Mouse (Mus musculus): ENCODE measurements around the gene Slc30a5.
"Not testable (repeated sequence)": the region's sequence is repeated elsewhere in the genome, so short reads cannot be mapped to it uniquely, and the experiment has no call there.

Slc30a5 gene

DNA sequence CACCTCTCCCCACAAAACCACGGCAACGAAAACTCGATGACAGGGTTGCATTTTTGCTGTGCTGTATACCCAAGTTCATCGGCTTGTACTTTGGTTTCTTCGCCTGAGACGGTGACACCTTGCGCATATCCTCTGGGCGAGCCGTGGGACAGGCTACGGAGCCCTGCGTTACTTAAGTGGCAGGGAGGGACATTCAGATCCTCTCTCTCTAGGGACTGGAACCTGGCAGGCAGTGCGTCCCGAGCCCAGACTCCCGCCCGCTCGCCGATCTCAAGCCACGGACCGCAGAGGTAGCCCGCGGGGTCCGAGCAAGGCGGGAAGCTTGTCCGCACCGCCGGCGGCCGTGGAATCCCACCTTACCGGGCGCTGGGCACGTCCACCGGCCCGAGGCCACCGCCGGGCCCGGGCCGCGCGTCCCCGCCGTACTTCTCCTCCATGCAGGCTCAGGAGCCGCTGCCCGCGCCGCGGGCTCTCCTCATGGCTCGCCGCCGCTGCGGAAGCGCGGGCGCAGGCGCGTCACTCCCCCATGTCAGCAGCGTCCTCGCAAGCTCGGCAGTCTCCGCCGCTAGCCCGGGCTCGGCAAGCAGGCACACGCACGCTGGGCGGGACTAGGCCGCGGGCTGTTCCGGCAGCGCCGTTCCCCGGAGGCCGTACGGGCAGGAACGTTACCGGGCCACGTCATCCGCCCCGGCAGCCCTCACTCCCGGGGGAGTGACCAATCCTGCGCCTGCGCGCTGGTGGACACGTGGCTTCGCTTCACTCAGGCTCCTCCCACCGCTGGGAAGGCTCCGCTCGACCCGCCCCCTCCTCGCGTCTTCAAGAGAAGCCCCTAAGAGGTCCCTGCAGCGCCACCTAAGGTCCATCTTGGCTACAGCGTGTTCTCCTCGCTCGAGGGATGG lies at the start of gene Slc30a5:
Slc30a5 (minus strand) TSS at position 687 of the 899 bp plus-strand sequence.
- peak; percentile 99 for DNase-seq

DNA sequence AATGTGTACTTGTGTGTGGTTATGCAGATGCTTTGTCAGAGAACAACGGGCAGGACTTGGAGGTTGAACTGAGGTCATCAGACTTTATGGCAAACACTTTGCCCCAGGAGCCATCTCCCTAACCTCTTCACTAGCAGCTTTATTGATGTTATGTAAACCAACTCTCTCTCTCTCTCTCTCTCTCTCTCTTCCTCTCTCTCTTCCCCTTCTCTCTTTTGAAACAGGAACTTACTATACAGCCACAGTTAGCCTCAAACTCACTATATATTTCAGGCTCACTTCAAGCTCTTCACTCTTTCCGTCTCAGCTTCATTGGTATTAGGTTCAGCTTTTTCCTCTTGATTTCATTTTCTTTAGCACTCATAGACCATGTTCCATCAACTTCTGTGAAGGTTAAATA lies 48.7 kb upstream of the Slc30a5 start:
- DNase-seq = no peak

DNA sequence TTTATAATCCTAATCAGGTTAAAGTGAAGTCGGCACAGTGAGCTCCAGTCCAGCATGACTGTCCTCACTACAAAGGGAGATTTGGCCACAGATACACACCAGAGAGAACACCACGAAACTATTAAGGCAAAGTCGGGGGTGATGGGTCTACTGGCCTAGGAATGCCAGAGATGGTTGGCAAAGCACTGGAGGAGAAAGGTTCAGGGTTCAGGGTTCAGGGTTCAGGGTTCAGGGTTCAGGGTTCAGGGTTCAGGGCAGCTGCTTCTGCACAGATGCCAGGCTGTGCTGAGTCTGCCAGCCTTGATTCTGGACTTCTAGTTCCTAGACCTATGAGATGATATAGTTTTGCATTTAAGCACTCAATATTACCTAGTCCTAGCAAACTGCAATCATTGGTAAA lies 46.6 kb upstream of the Slc30a5 start:
- no peak for DNase-seq

DNA sequence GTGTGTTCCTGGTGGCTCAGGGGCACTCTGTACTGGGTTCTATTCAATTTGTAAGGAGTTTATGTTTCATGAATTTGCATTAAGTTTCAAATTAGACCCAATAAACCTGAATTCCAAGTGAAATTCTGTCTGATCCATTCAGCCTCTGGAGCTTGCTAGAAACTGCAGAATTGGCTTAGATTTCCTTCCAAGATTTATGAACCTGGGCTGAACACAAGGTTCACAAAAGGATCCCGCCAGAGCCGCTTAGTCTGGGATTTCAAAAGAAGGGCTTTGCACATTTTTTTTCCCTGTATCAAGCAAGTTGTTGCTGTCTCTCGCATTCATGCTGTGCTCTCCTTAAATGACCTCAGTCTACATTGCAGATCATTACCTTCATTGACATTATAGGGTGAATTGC lies 46.1 kb upstream of the Slc30a5 start:
- no peak for DNase-seq

DNA sequence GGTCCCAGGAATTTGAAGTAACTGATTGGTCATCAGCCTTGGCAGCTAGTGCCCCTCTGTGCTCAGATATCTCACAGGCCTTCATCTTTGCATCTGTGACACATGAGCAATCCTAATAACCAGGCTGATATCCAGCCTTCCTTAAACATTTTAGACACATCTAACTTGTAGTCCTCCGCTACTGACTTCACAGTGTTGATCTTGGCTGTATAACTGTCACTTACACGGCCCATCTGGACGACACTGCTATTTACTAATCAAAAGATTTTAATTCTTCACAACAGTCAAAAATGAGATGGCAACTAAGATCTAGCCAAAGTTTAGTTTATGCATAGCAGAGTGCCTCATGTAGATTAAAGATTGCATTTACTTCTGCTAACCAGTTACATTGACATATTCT lies 45.0 kb upstream of the Slc30a5 start:
- DNase-seq = no peak

DNA sequence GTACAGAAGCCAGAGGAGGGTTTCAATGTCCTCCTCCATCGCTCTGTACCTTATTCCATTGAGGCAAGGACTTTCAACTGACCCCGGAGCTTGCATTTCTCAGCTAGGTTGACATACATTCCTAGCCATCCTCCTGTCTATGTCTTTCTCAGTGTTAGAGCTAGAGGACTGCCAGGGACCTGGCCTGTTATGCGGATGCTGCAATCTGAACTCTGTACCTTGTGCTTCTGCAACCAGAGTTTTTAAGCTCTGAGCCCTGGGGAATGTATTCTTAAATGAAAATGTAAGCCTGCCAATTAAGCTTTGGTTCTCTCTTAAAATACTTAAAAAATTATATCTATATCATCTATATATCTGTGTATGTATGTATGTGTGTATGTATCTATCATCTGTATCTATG lies 44.5 kb upstream of the Slc30a5 start:
- no peak for DNase-seq

DNA sequence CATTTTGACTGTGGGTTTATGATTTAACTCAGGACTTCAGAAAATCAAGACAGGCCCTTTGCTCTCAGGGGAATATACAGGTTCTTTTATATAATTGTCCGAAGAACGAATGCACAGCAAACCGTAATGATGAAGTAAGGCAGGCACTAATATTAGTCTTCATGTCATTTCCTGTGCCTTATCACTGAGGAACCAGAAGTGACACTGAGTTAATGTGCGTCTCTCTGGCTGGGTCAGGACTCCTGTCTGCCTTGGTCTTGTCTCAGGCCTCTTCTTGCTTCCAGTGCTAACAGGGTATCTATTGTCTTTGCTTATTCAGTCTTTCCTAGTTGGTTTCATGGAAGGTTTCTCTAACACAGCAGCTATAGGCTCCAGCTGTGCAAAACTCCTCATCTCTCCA lies 41.9 kb upstream of the Slc30a5 start:
- no peak for DNase-seq

DNA sequence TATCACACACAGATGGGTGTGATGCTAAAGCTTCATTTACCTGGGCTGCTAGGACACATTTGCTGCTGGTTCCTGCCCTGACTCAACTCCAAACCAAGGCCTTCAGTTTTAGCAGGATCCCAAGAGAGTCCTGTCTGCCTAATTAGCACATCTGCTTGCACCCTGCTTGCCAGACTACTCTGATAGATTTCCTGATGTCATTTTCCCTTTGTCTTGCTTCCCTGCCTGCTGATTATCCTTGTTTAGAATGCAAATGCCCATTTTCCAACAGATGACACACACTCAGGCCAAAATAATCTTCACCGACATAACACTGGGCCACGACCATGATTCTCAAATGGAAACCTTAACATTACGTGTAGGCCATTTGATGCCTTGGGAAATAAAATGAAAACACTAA lies 41.4 kb upstream of the Slc30a5 start:
- no peak for DNase-seq

DNA sequence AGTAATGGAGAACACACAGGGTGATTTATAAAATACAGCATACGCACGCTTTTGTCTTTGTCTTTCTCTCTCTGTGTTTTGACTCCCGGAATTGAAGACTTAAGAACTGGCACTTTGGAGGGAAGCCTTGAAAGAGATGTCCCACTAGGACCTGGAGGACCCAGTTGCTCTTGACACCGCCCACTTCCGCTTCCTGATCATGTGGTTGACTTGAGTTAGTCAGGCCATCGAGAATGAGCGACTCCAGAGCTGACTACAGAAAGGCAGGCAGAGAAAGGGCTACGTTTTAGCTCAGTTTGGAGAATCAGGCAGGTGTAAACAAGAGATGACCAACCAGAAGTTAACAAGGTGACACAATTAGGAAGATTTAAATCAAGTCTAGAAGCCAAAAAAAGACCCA lies 40.3 kb upstream of the Slc30a5 start:
- no peak for DNase-seq

DNA sequence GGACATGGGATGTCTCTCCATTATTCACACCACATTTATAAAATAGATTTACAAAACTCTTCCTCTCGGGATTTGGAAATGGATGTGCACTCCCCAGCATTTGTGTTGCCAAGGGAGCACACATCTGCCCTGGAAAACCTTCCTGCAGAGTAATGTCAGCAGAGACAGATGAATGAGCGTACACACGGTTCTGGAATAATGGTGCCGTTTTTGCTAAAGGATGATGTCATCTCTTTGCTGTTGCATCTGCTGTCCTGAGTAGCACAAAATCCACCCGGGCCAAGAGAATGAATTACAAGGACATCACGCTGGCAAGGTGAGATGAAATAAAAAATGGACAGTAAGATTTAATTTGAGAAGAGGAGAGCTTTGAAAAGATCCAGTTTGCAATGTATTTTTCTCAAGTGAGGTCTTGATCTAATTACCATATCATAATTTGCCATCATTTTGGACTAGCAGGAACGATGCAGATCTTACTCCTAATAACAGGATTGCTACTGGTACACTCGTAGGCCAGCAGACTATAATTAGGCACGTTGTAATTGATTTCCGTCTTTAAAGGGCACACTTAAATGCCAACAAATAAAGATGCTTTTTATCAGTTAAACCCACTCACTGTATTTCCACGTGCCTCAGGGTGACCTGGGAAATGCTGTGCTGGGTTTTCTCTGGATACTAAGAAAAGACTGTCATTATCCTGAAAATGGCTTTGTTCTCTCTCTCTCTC lies 38.4 kb upstream of the Slc30a5 start:
- DNase-seq = no peak

DNA sequence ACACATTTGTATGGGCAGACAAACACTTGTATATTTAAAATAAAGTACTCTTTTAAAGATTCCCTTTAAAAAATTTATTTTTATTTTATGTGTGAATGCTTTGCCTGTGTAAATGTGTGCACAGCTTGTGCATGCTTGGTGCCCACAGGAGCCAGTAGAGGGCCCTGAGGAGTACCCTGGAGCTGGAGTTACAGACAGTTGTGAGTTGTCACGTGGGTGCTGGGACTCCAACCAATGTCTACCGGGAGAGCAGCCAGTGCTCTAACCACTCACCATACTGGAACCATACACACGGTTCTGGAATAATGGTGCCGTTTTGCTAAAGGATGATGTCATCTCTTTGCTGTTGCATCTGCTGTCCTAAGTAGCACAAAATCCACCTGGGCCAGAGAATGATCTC lies 36.6 kb upstream of the Slc30a5 start:
- no peak for DNase-seq

DNA sequence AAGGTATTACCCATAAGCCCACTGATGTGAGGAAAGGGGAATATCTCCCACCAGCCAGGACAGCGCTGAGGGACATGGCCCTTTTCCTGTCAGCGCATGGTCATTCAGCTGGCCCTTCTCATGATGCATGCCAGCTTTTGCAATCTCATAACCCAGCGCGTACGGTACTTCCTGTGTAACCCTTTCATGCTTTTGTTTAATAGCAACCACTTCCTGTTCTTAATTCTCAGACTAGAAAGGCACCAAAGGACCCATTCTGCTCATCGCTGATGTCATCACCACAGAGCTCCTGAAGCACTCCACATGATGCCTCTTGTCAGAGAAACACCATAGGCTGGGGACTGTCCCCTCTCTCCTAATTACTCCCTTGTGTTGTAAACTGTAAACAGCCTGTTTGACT lies 33.1 kb upstream of the Slc30a5 start:
- DNase-seq = no peak

DNA sequence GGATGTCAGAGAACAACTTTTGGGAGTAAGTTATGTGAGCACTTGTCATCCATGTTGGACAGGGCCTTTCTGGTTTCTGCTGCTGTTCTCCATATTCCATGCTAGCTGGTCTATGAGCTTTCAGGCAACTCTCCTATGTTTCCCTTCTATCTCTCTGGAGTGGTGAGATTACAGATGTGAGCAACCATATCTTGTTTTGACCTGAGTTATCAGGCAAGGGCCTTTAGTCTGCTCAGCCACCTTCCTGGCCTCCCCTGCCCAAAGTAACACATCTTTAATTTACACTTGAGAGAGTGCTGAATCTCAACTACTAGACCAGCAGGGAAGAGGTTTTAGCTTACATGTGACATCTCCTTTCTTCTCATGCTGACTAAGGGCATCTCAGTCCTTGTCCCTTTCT lies 32.5 kb upstream of the Slc30a5 start:
- no peak for DNase-seq

DNA sequence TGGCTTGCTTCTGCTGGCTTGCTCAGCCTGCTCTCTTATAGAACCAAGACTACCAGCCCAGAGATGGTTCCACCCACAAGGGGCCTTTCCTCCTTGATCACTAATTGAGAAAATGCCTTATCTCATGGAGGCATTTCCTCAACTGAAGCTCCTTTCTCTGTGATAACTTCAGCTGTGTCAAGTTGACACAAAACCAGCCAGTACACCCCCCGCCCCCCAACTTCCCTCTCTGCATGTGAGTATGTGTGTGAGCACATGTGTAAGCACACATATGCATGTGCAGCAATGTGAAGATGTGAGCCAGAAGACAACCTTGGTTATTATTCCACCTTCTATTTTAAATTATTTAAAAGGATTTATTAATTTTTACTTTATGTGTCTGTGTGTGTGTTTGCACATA lies 30.7 kb upstream of the Slc30a5 start:
- DNase-seq = not testable (repeated sequence)

DNA sequence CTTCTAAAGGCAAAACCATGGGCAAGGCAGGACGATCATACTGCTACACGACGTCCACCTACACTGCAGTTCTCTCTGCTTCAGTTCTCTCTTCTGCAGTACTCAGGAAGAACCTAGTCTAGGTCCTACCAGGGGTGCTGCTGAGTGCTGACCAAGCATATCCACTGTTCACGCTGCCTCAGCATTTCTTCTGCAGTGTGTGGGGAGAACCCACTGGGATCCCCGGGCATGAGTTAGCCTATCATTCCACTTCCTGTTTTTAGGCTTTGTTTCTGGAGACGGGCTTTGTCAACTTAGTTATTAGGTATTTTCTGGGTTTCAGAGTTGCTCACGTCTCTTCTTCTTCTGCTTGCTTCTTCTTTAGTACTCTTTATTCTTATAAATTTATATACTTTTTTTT lies 25.9 kb upstream of the Slc30a5 start:
- DNase-seq = no peak

DNA sequence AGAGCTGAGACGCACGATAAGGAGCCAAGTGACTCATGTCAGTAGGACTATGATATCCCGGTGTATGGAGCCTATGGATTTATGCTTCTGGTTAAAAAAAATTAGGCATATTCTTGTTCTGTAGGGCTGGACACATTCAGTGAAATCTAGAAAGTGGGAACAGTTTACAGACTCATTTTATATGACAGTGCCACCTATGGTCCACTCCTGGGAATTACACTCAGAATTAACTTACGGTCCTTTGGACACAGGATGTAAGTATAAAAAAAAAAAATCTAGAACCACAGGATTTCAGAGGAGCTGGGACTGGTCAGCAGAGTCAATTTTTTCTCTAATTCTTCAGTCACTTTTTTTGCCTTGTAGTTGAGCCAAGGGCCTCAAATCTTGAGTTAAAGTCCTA lies 20.9 kb upstream of the Slc30a5 start:
- peak; percentile 66 for DNase-seq

DNA sequence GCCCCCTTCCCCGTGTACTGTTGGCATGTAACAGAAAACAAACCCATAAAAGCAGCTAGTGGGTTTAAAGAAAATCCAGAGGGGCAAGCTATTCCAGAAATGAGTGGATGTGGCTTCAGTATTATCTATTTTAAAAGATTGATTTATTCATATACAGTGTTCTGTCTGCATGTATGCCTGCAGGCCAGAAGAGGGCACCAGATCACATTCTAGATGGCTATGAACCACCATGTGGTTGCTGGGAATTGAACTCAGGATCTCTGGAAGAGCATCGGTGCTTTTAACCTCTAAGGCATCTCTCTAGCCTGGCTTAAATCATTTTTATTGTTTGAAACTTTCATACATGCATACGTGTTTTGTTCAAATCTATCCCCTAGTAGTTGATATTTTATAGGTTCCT lies 19.9 kb upstream of the Slc30a5 start:
- DNase-seq = no peak

DNA sequence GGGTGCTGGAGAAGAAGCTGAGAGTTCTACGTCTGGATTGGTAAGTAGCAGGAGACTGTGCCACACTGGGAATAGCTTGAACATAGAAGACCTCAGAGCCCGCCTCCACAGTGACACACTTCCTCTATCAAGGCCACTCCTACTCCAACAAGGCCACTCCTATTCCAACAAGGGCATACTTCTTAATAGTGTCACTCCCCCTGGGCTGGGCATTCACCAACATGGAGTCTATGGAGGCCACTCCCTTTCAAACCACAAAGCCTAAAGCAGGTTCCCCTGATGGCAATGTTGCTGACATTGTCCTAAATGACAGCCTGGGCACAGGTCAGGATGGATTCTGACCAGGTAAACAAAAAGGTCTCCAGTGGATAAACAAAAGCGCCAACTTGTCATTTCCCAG lies 15.9 kb upstream of the Slc30a5 start:
- no peak for DNase-seq

DNA sequence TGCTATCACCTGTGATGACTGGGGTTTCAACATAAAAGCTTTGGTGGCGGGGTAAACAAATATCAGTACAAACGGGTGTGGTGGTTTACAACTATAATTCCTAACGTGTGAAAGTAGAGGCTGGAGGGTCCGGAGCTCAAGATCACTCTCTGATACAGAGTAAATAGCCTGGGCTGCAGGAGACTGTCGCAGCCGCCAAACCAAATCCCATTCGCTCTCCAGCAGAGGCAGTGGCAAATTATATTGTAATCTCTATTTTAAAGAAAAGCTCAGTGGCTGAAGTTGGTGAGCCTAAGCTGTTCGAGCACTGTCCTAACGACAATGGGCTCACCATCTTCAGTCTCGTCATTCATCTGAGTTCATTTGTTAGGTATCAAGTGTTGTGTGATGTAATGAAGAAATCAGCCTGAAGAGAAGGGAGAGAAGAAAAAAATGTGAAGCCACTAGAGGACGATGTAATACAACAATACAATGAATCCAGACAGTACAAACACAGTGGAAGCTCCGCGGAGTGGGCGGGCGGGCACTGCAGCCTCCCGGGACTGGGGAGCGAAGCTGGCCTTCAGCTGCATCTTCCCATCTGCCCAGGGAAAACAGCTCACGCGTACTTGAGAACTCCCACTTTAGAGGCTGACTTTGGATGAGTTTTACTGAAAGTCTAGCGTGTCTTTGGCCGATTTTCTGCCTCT lies 13.8 kb upstream of the Slc30a5 start:
- no peak for DNase-seq

DNA sequence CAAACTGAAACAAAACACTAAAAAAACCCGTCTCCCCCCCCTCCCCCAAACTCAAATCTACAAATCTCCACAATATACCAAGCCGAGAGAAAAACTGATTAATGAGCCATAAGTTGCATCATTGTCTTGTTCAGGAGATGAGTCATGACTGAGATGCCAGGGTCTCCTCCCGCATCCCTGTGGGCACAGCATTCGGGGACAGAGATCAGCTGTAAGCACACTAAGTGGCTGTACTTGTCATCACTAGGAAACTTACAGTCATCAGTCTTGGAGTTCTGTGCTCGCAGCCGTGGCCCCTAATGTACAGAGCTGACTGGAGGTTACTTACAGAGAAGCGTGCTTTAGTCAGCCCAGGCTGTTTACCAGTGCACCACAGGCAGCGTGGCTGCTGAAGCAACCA lies 13.0 kb upstream of the Slc30a5 start:
- DNase-seq = no peak

DNA sequence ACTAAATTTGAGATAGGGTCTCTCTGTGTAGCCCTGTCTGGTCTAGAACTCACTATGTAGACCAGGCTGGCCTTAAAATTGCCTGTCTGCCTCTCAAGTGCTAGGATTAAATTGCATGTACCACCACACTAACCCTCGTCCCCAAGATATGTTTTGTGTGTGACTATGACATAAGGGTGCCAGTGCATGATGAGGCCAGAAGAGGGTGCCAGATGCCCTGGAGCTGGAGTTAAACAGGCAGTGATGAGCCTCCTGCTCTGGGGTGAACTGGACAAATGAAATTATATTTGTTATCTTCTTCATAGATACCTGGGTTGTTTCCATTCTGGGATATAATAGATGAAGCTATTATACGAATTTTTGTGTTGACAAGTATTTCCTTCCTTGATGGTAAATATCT lies 10.7 kb upstream of the Slc30a5 start:
- DNase-seq = no peak

DNA sequence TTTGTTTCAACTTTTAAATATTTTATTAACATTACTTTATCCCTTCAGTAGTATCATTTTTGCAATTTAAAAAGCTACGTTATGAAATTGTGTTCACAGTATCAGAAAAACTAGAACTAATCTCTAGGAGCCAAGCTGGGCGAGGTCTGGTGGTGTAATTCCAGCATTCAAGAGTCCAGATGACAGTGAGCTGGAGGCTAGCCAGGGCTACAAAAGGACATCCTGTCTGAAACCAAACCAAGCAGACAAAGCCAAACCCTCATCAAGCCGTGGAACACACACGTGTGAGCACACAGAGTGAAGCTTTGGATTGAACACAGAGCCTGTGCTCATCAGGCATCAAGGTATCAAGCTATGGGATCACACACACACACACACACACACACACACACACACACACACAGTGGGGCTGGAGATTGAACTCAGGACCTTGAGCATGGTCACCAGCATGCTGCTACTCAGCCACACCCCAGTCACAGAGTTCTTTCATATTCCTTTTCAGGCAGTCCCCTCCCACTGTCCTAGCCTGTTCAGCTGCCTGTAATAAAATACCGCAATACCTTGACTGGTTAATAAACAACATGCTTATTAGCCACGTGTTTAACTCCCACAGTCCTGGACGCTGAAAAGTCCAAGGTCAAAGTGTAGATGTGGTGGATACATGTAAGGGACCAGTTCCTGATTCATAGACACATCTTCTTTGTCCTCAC lies 9.9 kb upstream of the Slc30a5 start:
- peak; percentile 71 for DNase-seq

DNA sequence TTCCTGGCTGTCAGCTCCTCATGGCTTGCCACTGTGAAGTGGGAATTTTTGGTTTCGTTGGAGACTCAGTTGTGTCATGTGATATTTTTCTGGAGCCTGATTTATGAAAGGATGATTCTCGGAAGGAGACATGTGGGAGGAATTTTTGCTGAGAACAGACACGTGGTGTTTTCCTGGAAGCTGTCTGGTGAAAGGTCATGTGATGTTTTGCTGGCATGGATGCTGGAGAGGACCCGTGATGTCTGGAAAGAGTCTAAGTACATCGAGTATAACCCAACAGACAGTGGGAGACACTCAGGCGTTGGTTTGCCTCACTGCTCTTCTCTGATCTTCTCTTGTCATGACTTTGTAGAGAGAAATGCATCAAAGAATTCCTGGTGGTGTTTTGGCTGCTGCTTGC lies 8.5 kb upstream of the Slc30a5 start:
- DNase-seq = no peak
